Mouse (Mus musculus): Measurements from ENCODE around the gene Ehd3. TPM values are rescaled to one million over a fixed set of nuclear protein-coding genes. Genes with fewer than 3 reads are reported as not detected.
"Not testable (repeated sequence)": the region's sequence is repeated elsewhere in the genome, so short reads cannot be mapped to it uniquely, and the experiment has no call there.

The Ehd3 gene
- polyA plus RNA-seq, 1 experiment from 2014 or later, result 22.2 TPM

DNA sequence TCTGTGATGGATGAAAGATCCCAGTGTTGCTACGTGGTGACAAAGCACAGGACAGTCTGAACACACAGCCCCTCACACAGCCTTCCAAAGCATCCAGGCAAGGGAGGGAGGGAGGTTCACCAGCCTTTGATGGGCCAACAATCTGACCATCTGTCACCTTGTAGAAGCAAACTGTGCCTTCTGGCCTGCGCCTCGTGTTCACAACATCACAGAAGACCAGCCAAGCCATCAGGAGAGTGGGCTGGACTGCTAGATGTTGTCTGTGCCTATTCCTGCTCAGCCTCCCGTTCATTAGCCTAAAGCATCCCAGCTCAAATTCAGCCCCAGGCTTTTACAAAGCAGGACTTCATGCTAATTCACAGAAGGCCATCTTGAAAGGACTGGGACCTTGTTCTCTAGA is 27.5 kb downstream of the Ehd3 start:
- Histone ChIP-seq H3K9ac (no peak overlapping the region), H3K4me2 (no peak overlapping the region), H3K4me1 (no peaks in the 10 kb centered on the region), H3K4me3 (no peak overlapping the region), H3K27ac (no peak overlapping the region), H3K36me3 (replicated peaks) (peaks cover 28% of the 10 kb centered on the region; the same call in 1 of the 2 replicates), H3K9me3 (no peaks in the 10 kb centered on the region), H3K27me3 (replicated peaks) (no peaks in the 10 kb centered on the region)
- ATAC-seq (replicated peaks), result no peak
- WGBS, result 71% methylated on average over 4 of the region's 4 CpGs

DNA sequence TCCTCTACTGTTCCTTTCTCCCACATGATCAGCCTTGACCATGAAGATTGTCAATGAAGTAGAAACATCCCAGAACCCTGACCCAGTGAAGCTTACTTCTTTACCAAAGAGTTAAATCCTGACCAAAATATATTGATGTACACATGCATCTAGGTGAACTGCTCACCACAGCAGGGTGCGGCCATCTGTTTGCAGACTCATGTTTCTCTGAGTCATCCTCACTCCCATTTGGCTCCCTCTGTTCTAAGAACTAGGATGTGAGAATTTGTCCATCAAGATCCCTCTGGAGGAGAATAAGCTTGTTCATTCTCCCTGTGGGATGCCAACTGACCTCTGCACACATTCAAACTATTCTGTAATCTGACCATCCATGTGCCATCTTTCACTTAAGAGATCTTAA is 29.0 kb downstream of the Ehd3 start:
- H3K4me2 ChIP-seq, result no peak overlapping the region
- ATAC-seq (replicated peaks), result no peak
- H3K9ac ChIP-seq, result no peak overlapping the region
- no peaks in the 10 kb centered on the region for H3K27me3 ChIP-seq (replicated peaks)
- no peak overlapping the region for H3K27ac ChIP-seq
- no peak overlapping the region for H3K4me3 ChIP-seq
- H3K4me1 ChIP-seq, result no peaks in the 10 kb centered on the region
- peaks cover 16% of the 10 kb centered on the region; the same call in 1 of the 2 replicates for H3K36me3 ChIP-seq (replicated peaks)
- WGBS, result 100% methylated on average over 1 of the region's 1 CpGs
- H3K9me3 ChIP-seq, result no peaks in the 10 kb centered on the region

DNA sequence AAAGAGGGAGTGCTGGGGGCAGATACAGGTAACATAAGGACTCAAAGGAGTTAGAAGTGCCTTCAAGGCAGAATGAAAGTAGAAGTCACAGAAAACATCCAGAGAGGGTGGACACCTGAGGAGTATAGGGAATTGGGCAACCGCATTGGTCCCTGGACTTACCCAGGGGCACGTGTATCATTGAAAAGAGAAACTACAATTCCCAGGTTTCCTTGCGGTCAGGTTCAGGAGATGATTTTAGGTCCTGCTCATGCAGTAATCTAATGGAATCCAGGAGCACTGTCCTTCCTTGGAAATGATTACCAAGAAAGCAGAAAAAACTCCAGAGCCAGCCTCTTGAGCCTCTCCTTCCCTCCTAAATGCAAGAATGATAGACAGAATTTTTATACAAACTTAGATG is 29.5 kb downstream of the Ehd3 start:
- Histone ChIP-seq H3K27ac (no peak overlapping the region), H3K36me3 (replicated peaks) (peaks cover 11% of the 10 kb centered on the region; the same call in 1 of the 2 replicates), H3K4me1 (no peaks in the 10 kb centered on the region), H3K9ac (no peak overlapping the region), H3K27me3 (replicated peaks) (no peaks in the 10 kb centered on the region), H3K9me3 (no peaks in the 10 kb centered on the region), H3K4me3 (no peak overlapping the region), H3K4me2 (no peak overlapping the region)
- 86% methylated on average over 3 of the region's 3 CpGs for WGBS
- no peak for ATAC-seq (replicated peaks)

DNA sequence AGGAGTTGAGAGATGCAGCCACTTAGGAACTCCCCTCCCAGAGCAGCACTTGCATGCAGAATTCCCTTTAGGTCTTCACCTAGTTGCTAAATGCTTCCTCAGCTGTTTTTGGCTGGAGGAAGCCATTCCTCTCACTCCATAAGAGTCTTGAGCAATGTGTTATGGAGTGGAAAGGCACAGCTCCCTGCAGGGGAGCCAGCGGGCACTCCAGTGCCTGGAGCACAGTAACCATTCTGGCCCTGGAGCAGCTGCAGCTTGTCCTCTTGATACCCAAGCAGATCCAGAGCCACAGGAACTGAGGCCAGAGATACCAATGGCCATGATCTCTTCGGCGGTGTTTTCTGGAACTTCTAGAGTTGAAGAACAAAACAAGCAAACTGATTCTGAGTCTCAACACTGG is 32.7 kb downstream of the Ehd3 start:
- ATAC-seq (replicated peaks), result no peak
- Histone ChIP-seq H3K4me3 (no peak overlapping the region), H3K36me3 (replicated peaks) (no peaks in the 10 kb centered on the region), H3K9ac (no peak overlapping the region), H3K27ac (no peak overlapping the region), H3K4me1 (no peaks in the 10 kb centered on the region), H3K27me3 (replicated peaks) (no peaks in the 10 kb centered on the region), H3K4me2 (no peak overlapping the region), H3K9me3 (no peaks in the 10 kb centered on the region)
- 95% methylated on average over 3 of the region's 3 CpGs for WGBS

DNA sequence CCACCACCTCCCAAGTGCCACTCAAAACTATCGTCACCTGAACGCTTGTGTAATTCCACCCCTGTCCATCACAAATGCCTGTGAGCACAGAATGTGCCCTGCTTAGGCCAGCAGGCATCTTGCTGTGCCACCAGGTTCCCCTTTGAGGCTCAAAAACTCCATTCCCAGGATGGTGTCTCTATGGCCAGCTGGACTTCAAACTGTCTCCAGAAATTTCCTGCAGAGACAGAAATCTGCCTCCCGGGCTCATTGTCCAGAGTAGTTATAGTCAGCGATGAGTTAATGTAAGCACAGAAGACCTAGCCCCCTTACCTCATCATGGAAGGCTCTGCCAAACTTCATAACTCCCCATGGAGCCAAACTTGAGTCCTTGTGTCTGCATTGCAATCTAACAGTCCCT is 33.3 kb downstream of the Ehd3 start:
- H3K9ac ChIP-seq, result no peak overlapping the region
- no peaks in the 10 kb centered on the region for H3K4me1 ChIP-seq
- H3K27me3 ChIP-seq (replicated peaks), result no peaks in the 10 kb centered on the region
- no peak overlapping the region for H3K4me2 ChIP-seq
- ATAC-seq (replicated peaks), result no peak
- H3K4me3 ChIP-seq, result no peak overlapping the region
- H3K36me3 ChIP-seq (replicated peaks), result no peaks in the 10 kb centered on the region
- H3K27ac ChIP-seq, result no peak overlapping the region
- 87% methylated on average over 4 of the region's 4 CpGs for WGBS
- no peaks in the 10 kb centered on the region for H3K9me3 ChIP-seq

DNA sequence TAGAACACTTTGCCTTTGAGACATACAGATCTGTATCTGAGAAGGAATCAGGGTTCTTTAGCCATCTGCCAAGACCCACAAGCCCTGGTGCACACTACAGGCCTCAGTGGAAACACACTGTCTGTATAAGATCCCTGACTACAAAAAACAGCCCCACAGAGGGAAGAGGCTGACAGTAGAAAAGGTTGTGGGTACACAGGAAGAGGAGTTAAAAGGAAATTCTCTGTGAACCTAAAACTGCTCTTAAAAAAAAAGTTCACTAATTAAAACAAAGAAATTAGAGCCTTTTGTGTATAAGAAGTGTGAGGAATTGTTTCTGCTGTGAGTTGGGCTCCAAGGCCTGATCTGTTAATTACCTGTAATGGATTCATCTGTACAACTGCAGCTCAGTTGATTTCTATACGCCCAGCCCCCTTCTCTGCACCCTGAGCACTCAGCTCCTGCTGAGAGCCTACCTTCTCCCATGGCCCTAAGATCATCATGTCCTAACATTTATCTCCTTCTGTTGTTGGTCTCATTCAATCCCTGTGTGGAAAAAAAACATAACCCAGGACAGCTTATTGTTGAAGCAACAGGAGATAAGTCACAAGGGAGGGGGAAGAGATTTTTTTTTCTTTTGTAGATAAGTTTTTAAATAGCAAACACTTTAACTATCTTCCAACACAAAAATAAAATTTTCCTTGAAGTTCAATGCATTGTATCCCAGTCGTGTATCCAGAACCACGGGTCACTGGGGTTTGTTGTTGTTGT is 35.3 kb downstream of the Ehd3 start:
- no peak overlapping the region for H3K27ac ChIP-seq
- H3K9ac ChIP-seq, result no peak overlapping the region
- no peak for ATAC-seq (replicated peaks)
- H3K4me3 ChIP-seq, result no peak overlapping the region
- H3K27me3 ChIP-seq (replicated peaks), result no peaks in the 10 kb centered on the region
- H3K4me2 ChIP-seq, result no peak overlapping the region
- H3K9me3 ChIP-seq, result no peaks in the 10 kb centered on the region
- no peaks in the 10 kb centered on the region for H3K4me1 ChIP-seq
- H3K36me3 ChIP-seq (replicated peaks), result no peaks in the 10 kb centered on the region
- 71% methylated on average over 3 of the region's 3 CpGs for WGBS

DNA sequence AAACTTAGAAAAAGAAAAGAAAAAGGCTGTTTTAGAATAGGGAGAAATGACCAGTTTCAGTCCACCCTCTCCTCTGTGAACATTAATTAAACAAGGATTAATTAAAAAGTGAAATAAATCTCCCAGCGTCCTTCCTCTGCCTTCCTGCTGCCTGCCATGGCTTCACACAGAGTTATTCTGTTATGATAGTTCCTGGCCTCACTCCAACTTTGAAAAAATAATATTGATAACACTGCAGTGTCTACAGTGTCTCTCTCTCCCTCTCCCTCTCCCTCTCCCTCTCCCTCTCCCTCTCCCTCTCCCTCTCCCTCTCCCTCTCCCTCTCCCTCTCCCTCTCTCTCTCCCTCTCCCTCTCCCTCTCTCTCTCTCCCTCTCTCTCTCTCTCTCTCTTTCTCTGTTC is 35.9 kb downstream of the Ehd3 start:
- not testable (repeated sequence) for H3K27ac ChIP-seq; H3K9ac ChIP-seq; ATAC-seq (replicated peaks); H3K27me3 ChIP-seq (replicated peaks); H3K9me3 ChIP-seq; H3K36me3 ChIP-seq (replicated peaks); H3K4me1 ChIP-seq; H3K4me2 ChIP-seq; H3K4me3 ChIP-seq
- WGBS, result 55% methylated on average over 1 of the region's 1 CpGs

DNA sequence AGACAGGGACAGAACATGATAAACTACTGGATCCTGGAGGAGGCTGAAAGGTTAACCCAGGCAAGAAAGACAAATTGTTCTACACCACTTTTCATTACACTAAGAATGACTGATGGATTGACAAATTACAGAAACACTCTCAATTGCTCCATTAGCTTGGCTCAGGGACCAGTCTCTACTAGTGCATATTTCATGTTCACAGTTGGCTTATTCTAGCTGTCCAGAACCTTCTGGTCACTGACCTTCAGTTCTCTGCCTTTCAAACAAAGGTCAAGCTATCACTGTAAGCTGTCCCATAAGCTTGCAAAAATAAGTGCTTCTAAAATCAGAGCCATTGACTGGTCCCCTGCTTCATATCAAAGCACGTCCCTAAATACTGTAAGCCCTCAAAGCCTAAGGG is 39.0 kb downstream of the Ehd3 start:
- Histone ChIP-seq H3K4me3 (no peak overlapping the region), H3K9ac (no peak overlapping the region), H3K27ac (no peak overlapping the region), H3K4me1 (no peaks in the 10 kb centered on the region), H3K9me3 (no peaks in the 10 kb centered on the region), H3K27me3 (replicated peaks) (no peaks in the 10 kb centered on the region), H3K4me2 (no peak overlapping the region), H3K36me3 (replicated peaks) (no peaks in the 10 kb centered on the region)
- no peak for ATAC-seq (replicated peaks)
- WGBS, result 83% methylated on average over 1 of the region's 1 CpGs

DNA sequence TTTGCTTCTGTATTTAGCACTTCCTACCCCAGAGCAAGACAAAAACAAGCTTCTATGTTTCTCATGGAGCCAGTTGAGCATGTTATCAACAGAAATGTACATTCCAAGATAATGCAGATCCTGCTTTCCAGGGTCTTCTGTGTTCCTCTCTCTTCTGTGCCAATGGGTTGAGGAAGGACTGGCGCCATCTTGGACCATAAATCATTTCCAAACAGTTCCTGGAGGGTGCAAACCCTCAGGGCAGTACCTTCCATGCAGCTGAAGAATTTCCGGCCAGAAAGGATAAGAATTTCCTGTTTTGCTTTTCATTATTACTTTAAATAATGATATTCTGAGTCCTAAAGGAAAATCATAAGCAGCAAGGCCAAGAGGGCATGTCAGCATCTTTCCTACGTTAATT is 41.7 kb downstream of the Ehd3 start:
- H3K9me3 ChIP-seq, result no peaks in the 10 kb centered on the region
- 74% methylated on average over 3 of the region's 3 CpGs for WGBS
- H3K27ac ChIP-seq, result no peak overlapping the region
- H3K36me3 ChIP-seq (replicated peaks), result no peaks in the 10 kb centered on the region
- H3K9ac ChIP-seq, result no peak overlapping the region
- no peak overlapping the region for H3K4me2 ChIP-seq
- H3K4me1 ChIP-seq, result no peaks in the 10 kb centered on the region
- no peaks in the 10 kb centered on the region for H3K27me3 ChIP-seq (replicated peaks)
- H3K4me3 ChIP-seq, result no peak overlapping the region
- ATAC-seq (replicated peaks), result no peak

DNA sequence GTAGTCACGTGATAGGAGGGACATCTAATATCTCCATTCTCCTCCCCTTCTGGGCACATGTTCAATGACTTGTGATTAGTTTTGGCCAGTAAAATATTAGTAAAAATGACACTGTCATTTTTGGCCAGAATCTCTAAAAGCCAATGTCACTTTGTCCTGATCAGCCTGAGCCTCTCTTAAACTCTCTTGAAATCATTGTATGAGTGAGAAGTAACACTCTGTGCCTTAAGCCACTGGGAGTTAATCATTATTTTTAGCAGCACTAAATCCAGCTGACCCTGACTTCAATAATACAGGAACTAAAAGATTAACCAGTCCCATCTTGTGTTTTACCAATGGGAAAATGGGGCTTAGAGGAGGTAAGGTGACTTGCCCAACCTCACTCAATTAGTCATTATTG is 43.5 kb downstream of the Ehd3 start:
- no peaks in the 10 kb centered on the region for H3K9me3 ChIP-seq
- no peak overlapping the region for H3K27ac ChIP-seq
- H3K36me3 ChIP-seq (replicated peaks), result no peaks in the 10 kb centered on the region
- 94% methylated on average over 1 of the region's 1 CpGs for WGBS
- no peaks in the 10 kb centered on the region for H3K27me3 ChIP-seq (replicated peaks)
- ATAC-seq (replicated peaks), result no peak
- no peaks in the 10 kb centered on the region for H3K4me1 ChIP-seq
- no peak overlapping the region for H3K9ac ChIP-seq
- H3K4me2 ChIP-seq, result no peak overlapping the region
- no peak overlapping the region for H3K4me3 ChIP-seq

DNA sequence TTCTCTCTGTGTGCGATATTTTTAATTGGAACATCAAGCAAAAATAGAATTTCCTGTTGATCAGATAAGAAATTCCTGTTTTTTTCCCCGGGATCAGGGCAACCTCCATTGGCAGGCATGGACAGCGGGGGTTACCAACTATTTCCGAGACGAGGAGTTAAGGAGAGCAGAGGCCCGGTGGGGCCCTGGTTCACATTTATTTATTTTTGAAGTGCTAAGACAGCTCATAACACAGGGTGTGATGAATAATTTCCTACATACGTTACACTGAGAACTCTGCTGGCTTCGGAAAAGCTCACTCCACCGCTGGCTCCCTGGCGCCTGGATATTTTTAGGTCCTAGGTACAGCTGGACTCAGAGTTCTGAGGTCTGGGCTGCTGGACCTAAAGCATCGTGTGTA is 49.1 kb downstream of the Ehd3 start:
- no peaks in the 10 kb centered on the region for H3K36me3 ChIP-seq (replicated peaks)

DNA sequence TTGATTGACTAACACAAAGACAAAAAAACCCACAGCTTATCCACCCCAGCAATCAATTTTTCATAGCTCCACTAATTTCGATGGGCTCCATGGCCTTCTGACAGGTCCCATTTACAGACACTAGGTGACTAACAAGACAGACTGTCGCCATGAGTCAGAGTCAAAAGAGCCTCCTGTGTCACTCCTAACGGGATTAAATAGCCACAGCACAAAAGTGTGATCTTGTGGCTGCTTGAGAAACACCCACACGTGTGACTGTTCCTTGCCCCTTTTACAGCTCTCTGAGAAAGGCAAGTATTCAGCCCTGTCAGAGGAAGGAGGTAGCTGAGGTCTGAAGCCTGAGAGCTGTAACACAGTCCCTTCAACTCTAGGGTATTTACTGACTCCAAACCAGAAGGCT is 49.8 kb downstream of the Ehd3 start:
- Histone ChIP-seq H3K4me2 (no peak overlapping the region), H3K36me3 (replicated peaks) (no peaks in the 10 kb centered on the region), H3K27me3 (replicated peaks) (no peaks in the 10 kb centered on the region), H3K4me3 (no peak overlapping the region), H3K27ac (no peak overlapping the region), H3K9me3 (no peaks in the 10 kb centered on the region), H3K9ac (no peak overlapping the region), H3K4me1 (no peaks in the 10 kb centered on the region)
- WGBS, result 47% methylated on average over 4 of the region's 4 CpGs
- ATAC-seq (replicated peaks), result no peak

More for the DNA sequence above, 49.1 kb downstream of the Ehd3 start:
- no peaks in the 10 kb centered on the region for H3K9me3 ChIP-seq
- no peaks in the 10 kb centered on the region for H3K4me1 ChIP-seq
- no peak overlapping the region for H3K27ac ChIP-seq
- H3K27me3 ChIP-seq (replicated peaks), result no peaks in the 10 kb centered on the region
- no peak overlapping the region for H3K9ac ChIP-seq
- no peak overlapping the region for H3K4me2 ChIP-seq
- ATAC-seq (replicated peaks), result no peak
- 88% methylated on average over 11 of the region's 11 CpGs for WGBS
- H3K4me3 ChIP-seq, result no peak overlapping the region

DNA sequence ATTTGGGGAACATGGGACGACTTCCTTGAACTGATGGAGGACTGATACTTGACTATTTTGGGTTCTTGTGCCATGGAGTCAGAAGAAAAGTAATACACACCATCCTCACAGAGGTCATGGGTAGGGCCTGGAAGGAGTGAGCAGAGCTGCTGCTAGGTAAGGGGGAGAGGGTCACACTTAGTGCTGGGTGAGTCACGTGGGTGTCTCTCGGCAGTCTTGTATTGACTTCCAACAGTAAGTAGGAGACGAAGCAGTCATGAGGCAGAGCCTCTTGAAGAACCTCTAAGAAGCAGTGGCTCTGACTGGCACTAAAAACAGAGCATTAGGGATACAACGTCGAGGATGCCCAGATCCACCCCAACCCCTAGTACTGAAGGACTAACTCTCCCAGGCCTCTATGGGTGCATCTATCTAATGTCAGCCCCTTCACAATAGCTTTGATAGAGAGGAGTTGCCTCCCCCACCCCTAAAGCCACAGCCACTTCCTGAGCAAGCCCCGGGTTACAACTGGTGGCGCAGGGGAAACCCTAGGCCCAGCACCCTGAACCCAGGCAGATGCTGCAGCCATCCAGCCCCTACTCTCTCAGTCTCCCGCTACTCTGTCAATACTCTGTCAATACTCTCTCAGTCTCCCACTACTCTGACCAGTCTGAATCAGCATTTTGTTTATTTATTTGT is 65.2 kb downstream of the Ehd3 start:
- no peaks in the 10 kb centered on the region for H3K9me3 ChIP-seq
- ATAC-seq (replicated peaks), result no peak
- H3K27me3 ChIP-seq (replicated peaks), result no peaks in the 10 kb centered on the region
- WGBS, result 92% methylated on average over 9 of the region's 9 CpGs
- no peaks in the 10 kb centered on the region for H3K36me3 ChIP-seq (replicated peaks)
- H3K4me1 ChIP-seq, result no peaks in the 10 kb centered on the region
- no peak overlapping the region for H3K9ac ChIP-seq
- H3K27ac ChIP-seq, result no peak overlapping the region
- no peak overlapping the region for H3K4me3 ChIP-seq
- no peak overlapping the region for H3K4me2 ChIP-seq
